Mouse (Mus musculus) heart, embryonic 16.5 days (tissue): ENCODE results near the gene Trim11. TPM values are rescaled to one million over a fixed set of nuclear protein-coding genes. Genes with fewer than 3 reads are reported as not detected.

ENCODE experiments used
- ATAC-seq: fragments of 200-750 bp; cut with Nextera tagmentation; replicated peaks from 2 replicates; pipeline ENCODE4 v1.8.0; 2017; ENCODE audit warnings: moderate number of reproducible peaks; ENCODE audit not compliant: insufficient read depth, low FRiP score; ENCODE audit errors: extremely low read depth
- H3K27ac ChIP-seq: fragments of 300-500 bp; sonication (generic); 2 replicates; pipeline ENCODE4 v1.5.1; 2014; ENCODE audit warnings: mild to moderate bottlenecking, low read length, control low read depth, moderate library complexity
- H3K27me3 ChIP-seq: fragments of 300-500 bp; sonication (generic); 2 replicates; pipeline ENCODE4 v1.6.1; 2014; ENCODE audit warnings: low read length, mixed read lengths; ENCODE audit not compliant: control insufficient read depth, insufficient read depth
- H3K36me3 ChIP-seq: fragments of 300-500 bp; sonication (generic); 2 replicates; pipeline ENCODE4 v1.6.1; 2014; ENCODE audit not compliant: control insufficient read depth, insufficient read depth
- H3K4me1 ChIP-seq: fragments of 300-500 bp; sonication (generic); 2 replicates; pipeline ENCODE4 v1.6.1; 2014; ENCODE audit warnings: low read length, mixed read lengths; ENCODE audit not compliant: control insufficient read depth, insufficient read depth
- H3K4me2 ChIP-seq: fragments of 300-500 bp; sonication (generic); 2 replicates; pipeline ENCODE4 v1.6.1; 2014; ENCODE audit warnings: low read depth, mild to moderate bottlenecking, control low read depth, low read length
- H3K4me3 ChIP-seq: fragments of 300-500 bp; sonication (generic); 2 replicates; pipeline ENCODE4 v1.5.1; 2014; ENCODE audit warnings: mild to moderate bottlenecking, control low read depth, low read length
- H3K9ac ChIP-seq: fragments of 300-500 bp; sonication (generic); 2 replicates; pipeline ENCODE4 v1.6.1; 2014; ENCODE audit warnings: low read length, control low read depth
- H3K9me3 ChIP-seq: fragments of 300-500 bp; sonication (generic); replicated peaks from 2 replicates; pipeline ENCODE4 v1.6.1; 2016; ENCODE audit warnings: low read length; ENCODE audit not compliant: control insufficient read depth
- WGBS: fragments of 180-500 bp; shearing (Covaris S2); extraction: QIAGEN DNeasy Blood & Tissue Kit; methylation state at CpG from one replicate; pipeline ENCODE4 v1.1.7; 2014; 5-methylcytosine and 5-hydroxymethylcytosine counted together
- polyA plus RNA-seq: library from polyadenylated mRNA; unstranded; fragments of >200 nt; fragmentation: Nextera tagmentation; extraction: Ambion mirVana; gene quantifications from 2 replicates; pipeline ENCODE4 v1.2.1, GENCODE M21; 2015

Trim11 gene
- polyA plus RNA-seq, 1 experiment from 2014 or later = 40.3 TPM

DNA sequence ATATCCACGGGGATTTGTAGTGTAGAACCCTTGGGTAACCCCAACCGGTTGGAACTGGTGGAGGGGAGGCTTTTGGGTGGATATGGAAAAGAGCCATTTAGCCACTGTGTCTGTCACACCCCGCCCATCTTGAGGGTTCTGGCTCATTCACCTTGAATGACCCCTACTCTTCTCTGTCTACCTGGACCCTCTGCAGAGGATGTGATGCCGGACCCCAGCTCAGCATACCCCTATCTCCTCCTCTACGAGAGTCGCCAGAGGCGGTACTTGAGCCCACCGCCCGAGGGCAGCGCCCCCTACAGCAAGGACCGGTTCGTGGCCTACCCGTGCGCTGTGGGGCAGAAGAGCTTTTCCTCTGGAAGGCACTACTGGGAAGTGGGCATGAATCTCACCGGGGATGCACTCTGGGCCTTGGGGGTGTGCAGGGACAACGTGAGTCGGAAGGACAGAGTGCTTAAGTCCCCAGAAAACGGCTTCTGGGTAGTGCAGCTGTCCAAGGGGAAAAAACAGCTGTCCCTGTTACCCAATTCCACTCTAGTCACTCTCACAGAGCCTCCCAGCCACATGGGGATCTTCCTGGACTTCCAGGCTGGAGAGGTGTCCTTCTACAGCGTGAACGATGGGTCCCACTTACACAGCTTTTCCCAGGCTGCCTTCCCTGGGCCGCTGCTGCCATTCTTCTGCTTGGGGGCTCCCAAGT, 6.9 kb upstream of the Trim11 start:
- ATAC-seq = no peak
- Histone ChIP-seq H3K4me1 (peaks cover 18% of the 10 kb centered on the region), H3K27me3 (no peaks in the 10 kb centered on the region), H3K9ac (no peak overlapping the region), H3K4me3 (no peak overlapping the region), H3K4me2 (no peak overlapping the region), H3K36me3 (peaks cover 2% of the 10 kb centered on the region; the same call in 1 of the 2 replicates), H3K9me3 (no peaks in the 10 kb centered on the region), H3K27ac (no peak overlapping the region)
- 83% methylated on average over 21 of the region's 21 CpGs for WGBS

GRCm38 (mm10) chr11:58971796-58972195, 6.1 kb upstream of the Trim11 start:
- no peak overlapping the region for H3K4me3 ChIP-seq
- peaks cover 14% of the 10 kb centered on the region for H3K4me1 ChIP-seq
- H3K9me3 ChIP-seq = no peaks in the 10 kb centered on the region
- H3K27ac ChIP-seq = no peak overlapping the region
- H3K36me3 ChIP-seq = peaks cover 2% of the 10 kb centered on the region; the same call in 1 of the 2 replicates
- no peaks in the 10 kb centered on the region for H3K27me3 ChIP-seq
- ATAC-seq = no peak
- H3K9ac ChIP-seq = no peak overlapping the region
- 75% methylated on average over 3 of the region's 3 CpGs for WGBS
- H3K4me2 ChIP-seq = no peak overlapping the region

DNA sequence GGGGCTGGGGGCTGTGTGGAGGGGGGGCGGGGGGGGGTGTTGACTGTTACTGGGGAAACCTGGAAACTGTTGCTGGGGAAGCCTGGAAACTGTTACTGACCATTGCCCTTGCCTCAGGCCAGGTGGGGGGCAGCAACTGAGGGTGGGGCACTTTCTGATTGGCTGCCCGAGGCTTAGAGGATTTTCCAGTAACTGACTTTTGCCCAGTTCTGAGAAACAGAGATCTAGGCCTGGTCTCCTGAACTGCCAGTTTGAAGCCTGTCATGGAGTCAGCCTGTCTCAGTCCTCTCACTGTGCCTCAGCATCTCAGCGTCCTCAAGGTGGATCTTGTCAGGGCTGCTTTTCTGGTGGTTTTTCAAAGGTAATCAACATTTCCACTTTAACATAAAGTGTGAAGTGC, 3.5 kb upstream of the Trim11 start:
- Histone ChIP-seq H3K9me3 (no peaks in the 10 kb centered on the region), H3K4me2 (no peak overlapping the region), H3K27me3 (no peaks in the 10 kb centered on the region), H3K27ac (no peak overlapping the region), H3K36me3 (peaks cover 2% of the 10 kb centered on the region; the same call in 1 of the 2 replicates), H3K9ac (no peak overlapping the region), H3K4me1 (peaks cover 24% of the 10 kb centered on the region), H3K4me3 (no peak overlapping the region)
- ATAC-seq = no peak
- 82% methylated on average over 3 of the region's 3 CpGs for WGBS

GRCm38 (mm10) chr11:58977150-58977549, 743 bp upstream of the Trim11 start:
- no peaks in the 10 kb centered on the region for H3K9me3 ChIP-seq
- no peak for ATAC-seq
- no peaks in the 10 kb centered on the region for H3K27me3 ChIP-seq
- peak overlapping the region; percentile 99 for H3K4me2 ChIP-seq
- WGBS = under 1% methylated on average over 29 of the region's 29 CpGs
- peak overlapping the region; percentile 77 for H3K27ac ChIP-seq
- peaks cover 5% of the 10 kb centered on the region; the same call in 1 of the 2 replicates for H3K36me3 ChIP-seq
- H3K4me3 ChIP-seq = peak overlapping the region; percentile 79
- H3K9ac ChIP-seq = peak overlapping the region; percentile 94
- H3K4me1 ChIP-seq = peaks cover 43% of the 10 kb centered on the region

DNA sequence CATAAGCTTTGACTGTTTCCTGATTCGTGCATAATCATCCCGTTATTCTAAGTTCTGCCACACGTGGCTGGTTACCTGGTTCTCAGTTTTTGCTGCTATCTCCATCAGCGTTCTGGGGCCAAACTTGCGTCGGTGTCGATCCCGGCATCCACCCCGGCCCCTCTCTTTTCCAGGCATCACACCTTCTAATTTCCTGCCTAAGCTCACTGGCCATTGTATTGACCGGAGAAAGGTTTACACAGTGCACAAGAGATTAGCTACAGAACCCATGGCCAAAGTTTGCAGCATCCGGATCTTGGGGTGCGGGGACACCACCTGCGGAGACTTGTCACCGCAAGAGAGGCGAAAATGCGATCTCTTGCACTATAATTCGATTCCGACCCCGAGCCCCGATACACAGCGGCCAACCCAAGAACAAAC, 276 bp upstream of the Trim11 start:
- no peaks in the 10 kb centered on the region for H3K9me3 ChIP-seq
- no peak for ATAC-seq
- peak overlapping the region; percentile 94 for H3K9ac ChIP-seq
- H3K4me1 ChIP-seq = peaks cover 45% of the 10 kb centered on the region
- peaks cover 10% of the 10 kb centered on the region for H3K36me3 ChIP-seq
- peak overlapping the region; percentile 79 for H3K4me3 ChIP-seq
- peak overlapping the region; percentile 99 for H3K4me2 ChIP-seq
- H3K27me3 ChIP-seq = no peaks in the 10 kb centered on the region
- peak overlapping the region; percentile 77 for H3K27ac ChIP-seq
- WGBS = under 1% methylated on average over 21 of the region's 21 CpGs

DNA sequence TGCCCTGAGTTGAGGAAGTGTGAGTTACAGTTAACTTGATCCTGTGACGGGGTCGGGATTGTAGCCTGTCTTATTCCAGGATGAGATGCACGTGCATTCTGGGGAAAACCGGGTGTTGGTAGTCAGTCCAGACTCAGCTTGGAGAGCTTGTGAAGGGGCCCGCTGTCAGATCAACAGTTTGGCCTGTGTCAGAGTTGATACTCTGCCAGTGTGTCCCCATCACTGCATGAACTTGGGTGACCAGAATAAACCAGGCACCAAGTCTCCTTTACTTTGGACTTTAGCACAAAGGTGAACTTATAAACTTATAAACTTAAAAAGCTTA, 775 bp downstream of the Trim11 start:
- Histone ChIP-seq H3K4me2 (peak overlapping the region; percentile 99), H3K4me1 (peaks cover 51% of the 10 kb centered on the region), H3K27me3 (no peaks in the 10 kb centered on the region), H3K27ac (peak overlapping the region; percentile 77), H3K9ac (peak overlapping the region; percentile 94), H3K4me3 (peak overlapping the region; percentile 79), H3K9me3 (no peaks in the 10 kb centered on the region), H3K36me3 (peaks cover 16% of the 10 kb centered on the region)
- no peak for ATAC-seq
- WGBS = 2% methylated on average over 5 of the region's 5 CpGs

DNA sequence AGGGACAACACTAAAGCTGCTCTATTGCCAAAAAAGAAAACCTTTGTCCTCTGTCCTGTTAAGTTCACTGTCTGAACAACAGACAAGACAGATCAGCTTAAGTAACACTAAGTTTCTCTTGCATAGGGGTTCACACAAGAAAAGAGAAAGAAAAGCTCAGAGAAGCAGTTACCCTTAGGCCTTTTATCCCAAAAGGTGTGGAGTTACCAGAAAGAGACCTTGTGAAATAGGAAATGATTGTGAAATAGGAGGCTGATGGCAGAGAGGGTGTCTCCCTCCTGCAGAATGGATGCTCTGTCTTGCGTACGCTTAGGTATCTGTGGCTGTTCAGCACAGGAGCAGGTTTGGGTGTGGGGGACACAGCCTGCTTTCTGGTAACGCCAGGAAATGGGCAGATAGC, 1.3 kb downstream of the Trim11 start:
- Histone ChIP-seq H3K36me3 (peaks cover 18% of the 10 kb centered on the region), H3K4me1 (peaks cover 53% of the 10 kb centered on the region), H3K9me3 (no peaks in the 10 kb centered on the region), H3K4me2 (peak overlapping the region; percentile 99), H3K9ac (peak overlapping the region; percentile 94), H3K27me3 (no peaks in the 10 kb centered on the region), H3K27ac (peak overlapping the region; percentile 77), H3K4me3 (peak overlapping the region; percentile 79)
- 46% methylated on average over 3 of the region's 3 CpGs for WGBS
- no peak for ATAC-seq

- H3K4me2 ChIP-seq = peak overlapping the region; percentile 99
- peak overlapping the region; percentile 77 for H3K27ac ChIP-seq
- H3K27me3 ChIP-seq = no peaks in the 10 kb centered on the region
- peak overlapping the region; percentile 79 for H3K4me3 ChIP-seq
- no peaks in the 10 kb centered on the region for H3K9me3 ChIP-seq
- 54% methylated on average over 7 of the region's 7 CpGs for WGBS
- no peak for ATAC-seq
- peaks cover 57% of the 10 kb centered on the region for H3K4me1 ChIP-seq
- peaks cover 20% of the 10 kb centered on the region for H3K36me3 ChIP-seq
- peak overlapping the region; percentile 94 for H3K9ac ChIP-seq
These were observed 1.8 kb downstream of the Trim11 start for GRCm38 (mm10) chr11:58979661-58980060.

- H3K4me1 ChIP-seq = peaks cover 66% of the 10 kb centered on the region
- peaks cover 27% of the 10 kb centered on the region for H3K36me3 ChIP-seq
- H3K9ac ChIP-seq = peak overlapping the region; percentile 94
These were observed 2.6 kb downstream of the Trim11 start for GRCm38 (mm10) chr11:58980381-58980990.

More at GRCm38 (mm10) chr11:58980381-58980990, 2.6 kb downstream of the Trim11 start:
- Histone ChIP-seq H3K27ac (peak overlapping the region; percentile 77), H3K4me2 (peak overlapping the region; percentile 99), H3K4me3 (peak overlapping the region; percentile 79), H3K27me3 (no peaks in the 10 kb centered on the region), H3K9me3 (no peaks in the 10 kb centered on the region)
- no peak for ATAC-seq
- 42% methylated on average over 5 of the region's 5 CpGs for WGBS
